Comparison of ENCODE assay signal across 25 mouse cellular contexts in genomic region chr17:31462506-31462905, GRCm38 (mm10).
"Had no signal": no experiment of that assay in that cellular context is flagged by ENCODE, and none has a peak within 500 bp of the region (broad histone marks: within the 10 kb centered on the region; RNA-seq: fewer than 3 reads in every experiment).

No protein-coding gene starts in this region.

- H3K27ac ChIP-seq: limb, embryonic 10.5 days; limb, embryonic 12.5 days; limb, embryonic 13.5 days; limb, embryonic 15.5 days; liver, embryonic 12.5 days; liver, embryonic 13.5 days; liver, embryonic 14.5 days; liver, embryonic 15.5 days; lung, embryonic 15.5 days; macrophage; midbrain, embryonic 12.5 days; midbrain, embryonic 13.5 days; midbrain, embryonic 15.5 days had no signal

- H3K4me1 ChIP-seq: limb, embryonic 10.5 days; limb, embryonic 12.5 days; limb, embryonic 13.5 days; limb, embryonic 15.5 days; liver, embryonic 12.5 days; liver, embryonic 13.5 days; liver, embryonic 15.5 days; megakaryocyte, embryonic 14.5 days; midbrain, embryonic 12.5 days; midbrain, embryonic 15.5 days had no signal

- H3K27me3 ChIP-seq: limb, embryonic 12.5 days; limb, embryonic 13.5 days; limb, embryonic 15.5 days; liver, embryonic 12.5 days; liver, embryonic 13.5 days; liver, embryonic 15.5 days; lung, embryonic 15.5 days; midbrain, embryonic 12.5 days; midbrain, embryonic 13.5 days; midbrain, embryonic 15.5 days had no signal

- H3K9me3 ChIP-seq: limb, embryonic 10.5 days; limb, embryonic 13.5 days; limb, embryonic 15.5 days; liver, embryonic 12.5 days; liver, embryonic 13.5 days; liver, embryonic 15.5 days; lung, embryonic 15.5 days; midbrain, embryonic 13.5 days; midbrain, embryonic 15.5 days had no signal

- H3K36me3 ChIP-seq: liver, embryonic 13.5 days; liver, embryonic 15.5 days had no signal

- H3K4me3 ChIP-seq: limb, embryonic 10.5 days; limb, embryonic 12.5 days; limb, embryonic 13.5 days; limb, embryonic 15.5 days; liver, embryonic 12.5 days; liver, embryonic 13.5 days; liver, embryonic 15.5 days; lung, embryonic 15.5 days; megakaryocyte, embryonic 14.5 days; midbrain, embryonic 12.5 days; midbrain, embryonic 13.5 days; midbrain, embryonic 15.5 days; myocyte had no signal

- DNase-seq: liver; liver, embryonic 13.5 days; liver, postnatal 0 days; lung, adult 18-20 months; lung, adult 2 months; lung, embryonic 14.5 days; lung, postnatal 10 days; lung, postnatal 14 days; lung, postnatal 36 days; lung, postnatal 4 days; midbrain, embryonic 14.5 days had no signal
